ENCODE assay signal across 20 mouse cellular contexts in genomic region chr14:56579011-56579410, GRCm38 (mm10). TPM values are rescaled to one million over a fixed set of nuclear protein-coding genes. Genes with fewer than 3 reads are reported as not detected.
DNase-seq lines count a peak whose midpoint lies in the region; ATAC-seq lines count a peak whose summit lies in the region.
"Had no signal": no experiment of that assay in that cellular context is flagged by ENCODE, and none has a peak within 500 bp of the region (broad histone marks: within the 10 kb centered on the region; RNA-seq: fewer than 3 reads in every experiment).

No protein-coding gene starts in this region.

- DNase-seq in heart, postnatal 14 days: no peak
- DNase-seq in ES-CJ7 (ENCODE audit: low read depth, low spot score): peak; percentile 31
- DNase-seq in Muller cell, postnatal 12 days (ENCODE audit: inconsistent ontology term): peak; percentile 29
- peak; percentile 26 for DNase-seq in embryo, embryonic 9.5 days (ENCODE audit: extremely low spot score)
- DNase-seq in layer of hippocampus, adult 9-11 months: no peak
- DNase-seq in kidney, adult 9 months: no peak
- DNase-seq: adrenal gland, adult 2 months; adrenal gland, postnatal 25 days; cerebellum, adult 18-20 months; cerebellum, adult 9-11 months; cerebellum, postnatal 36 days; forebrain, postnatal 0 days; gastrocnemius, postnatal 14 days had no signal

- H3K4me2 ChIP-seq in heart, embryonic 12.5 days: no peak overlapping the region
- no peak overlapping the region for H3K4me2 ChIP-seq in midbrain, embryonic 13.5 days (replicated peaks)
- H3K4me2 ChIP-seq: forebrain, embryonic 13.5 days; heart, embryonic 15.5 days had no signal

- peaks cover 39% of the 10 kb centered on the region for H3K4me1 ChIP-seq in heart, embryonic 12.5 days (replicated peaks)
- peaks cover 6% of the 10 kb centered on the region for H3K4me1 ChIP-seq in midbrain, embryonic 13.5 days (replicated peaks)

- no peaks in the 10 kb centered on the region for H3K9me3 ChIP-seq in heart, embryonic 12.5 days (replicated peaks)
- no peaks in the 10 kb centered on the region for H3K9me3 ChIP-seq in midbrain, embryonic 13.5 days
- H3K9me3 ChIP-seq: forebrain, embryonic 13.5 days; G1E; heart, embryonic 15.5 days had no signal

- peak overlapping the region; percentile 2; the same call in 1 of the 2 replicates for H3K27ac ChIP-seq in heart, embryonic 12.5 days (ENCODE audit: poor library complexity, severe bottlenecking)
- no peak overlapping the region for H3K27ac ChIP-seq in midbrain, embryonic 13.5 days
- H3K27ac ChIP-seq: forebrain, embryonic 13.5 days; heart, embryonic 15.5 days had no signal

- intact Hi-C loops in heart, postnatal 14 days (cut with DNase I): no loop called here

- peaks cover 11% of the 10 kb centered on the region; the same call in 1 of the 2 replicates for H3K36me3 ChIP-seq in heart, embryonic 12.5 days
- no peaks in the 10 kb centered on the region for H3K36me3 ChIP-seq in midbrain, embryonic 13.5 days
- H3K36me3 ChIP-seq: heart, embryonic 15.5 days had no signal

- ATAC-seq in heart, embryonic 12.5 days (ENCODE audit: insufficient number of reproducible peaks, low FRiP score): no peak
- no peak for ATAC-seq in midbrain, embryonic 13.5 days
- ATAC-seq: forebrain, embryonic 13.5 days; forebrain, postnatal 0 days; hindbrain, embryonic 16.5 days; inflammation-experienced regulatory T-cells, adult 6 months had no signal

- H3K9ac ChIP-seq in heart, embryonic 12.5 days: no peak overlapping the region
- H3K9ac ChIP-seq in midbrain, embryonic 13.5 days (replicated peaks): no peak overlapping the region
- H3K9ac ChIP-seq: forebrain, embryonic 13.5 days; forebrain, postnatal 0 days; heart, embryonic 15.5 days had no signal

- no peak overlapping the region for H3K4me3 ChIP-seq in heart, embryonic 12.5 days
- H3K4me3 ChIP-seq in midbrain, embryonic 13.5 days (replicated peaks): no peak overlapping the region
- H3K4me3 ChIP-seq: forebrain, embryonic 13.5 days; heart, embryonic 15.5 days had no signal

- H3K27me3 ChIP-seq in heart, embryonic 12.5 days (replicated peaks): no peaks in the 10 kb centered on the region
- peaks cover 4% of the 10 kb centered on the region for H3K27me3 ChIP-seq in midbrain, embryonic 13.5 days
- H3K27me3 ChIP-seq: forebrain, embryonic 13.5 days; heart, embryonic 15.5 days had no signal

- WGBS in heart, embryonic 12.5 days: 35% methylated on average over 8 of the region's 8 CpGs
- WGBS in midbrain, embryonic 13.5 days: 59% methylated on average over 8 of the region's 8 CpGs

RNA-seq across cellular contexts. Expression of gene Parp4, which starts 3.6 kb away (rescaled TPM):
- 9.9 and 12.3 TPM in 2 replicates for polyA plus RNA-seq in heart, embryonic 12.5 days (2016; fragmentation: Nextera tagmentation; extraction: Ambion mirVana)
- 10 to 100 TPM; 26.5 to 26.7 TPM for total RNA-seq in heart, postnatal 14 days (2021)
- polyA plus RNA-seq in midbrain, embryonic 13.5 days (2015; fragmentation: Nextera tagmentation; extraction: Ambion mirVana): 0.87 and 0.92 TPM in 2 replicates

RNA-seq across cellular contexts. Expression of gene Cenpj, which starts 3.8 kb away (rescaled TPM):
- 10.7 and 12.8 TPM in 2 replicates for polyA plus RNA-seq in heart, embryonic 12.5 days (2016; fragmentation: Nextera tagmentation; extraction: Ambion mirVana)
- total RNA-seq in heart, postnatal 14 days (2021): 1 to 10 TPM; 2.7 to 3.5 TPM
- 10.2 and 11.4 TPM in 2 replicates for polyA plus RNA-seq in midbrain, embryonic 13.5 days (2015; fragmentation: Nextera tagmentation; extraction: Ambion mirVana)

Comparison
In these comparisons a context has a peak if more than half of its experiments do, and no peak if none do; other contexts are left out.
1. DNase-seq: peak in ES-CJ7 (single experiment), Muller cell, postnatal 12 days (single experiment) and embryo, embryonic 9.5 days (single experiment); none in heart, postnatal 14 days (0 of 2), layer of hippocampus, adult 9-11 months (single experiment) and kidney, adult 9 months (single experiment).